Mouse (Mus musculus) ES-E14 (cell line): ENCODE data around the gene Elmod2.

Experiments
- CHD2 ChIP-seq: IDR thresholded peaks from 2 replicates; pipeline ENCODE4 v1.6.1; 2014; ENCODE audit warnings: mild to moderate bottlenecking, low read depth, low read length, inconsistent platforms
- ZC3H11A ChIP-seq: IDR thresholded peaks from 2 replicates; pipeline ENCODE4 v1.6.1; 2012; ENCODE audit warnings: low read depth, mild to moderate bottlenecking, inconsistent platforms, low read length, borderline replicate concordance

DNA sequence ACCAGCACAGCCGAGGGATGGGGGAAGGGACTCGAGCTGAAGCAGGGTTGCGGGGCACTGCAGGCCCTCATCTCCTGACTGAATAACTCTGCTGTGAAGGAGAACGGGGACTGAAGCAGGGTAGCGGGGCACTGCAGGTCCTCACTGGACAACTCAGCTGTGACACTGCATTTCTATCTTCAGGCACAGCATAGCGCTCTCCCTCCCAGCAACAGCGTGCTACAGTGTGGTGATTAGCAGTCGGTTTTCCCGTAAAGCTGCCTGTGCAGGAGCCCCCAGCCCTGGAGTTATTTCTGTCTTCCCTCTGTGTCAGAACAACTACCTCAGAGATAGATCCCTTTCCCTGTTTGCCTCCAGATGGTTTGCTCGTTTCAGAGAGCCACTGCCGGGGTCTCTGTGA lies 57.8 kb downstream of the Elmod2 start:
- TF ChIP-seq CHD2 = no peak
- TF ChIP-seq ZC3H11A = no peak
